Mouse (Mus musculus) intestine, postnatal 0 days (tissue): ENCODE data around the gene Ankfn1. TPM values are rescaled to one million over a fixed set of nuclear protein-coding genes. Genes with fewer than 3 reads are reported as not detected.

ENCODE experiments used
- ATAC-seq: fragments of 200-750 bp; cut with Nextera tagmentation; 2 replicates; pipeline ENCODE4 v1.8.0; 2017; ENCODE audit warnings: mild to moderate bottlenecking, moderate TSS enrichment, moderate library complexity
- H3K27ac ChIP-seq: fragments of 300-500 bp; sonication (generic); 2 replicates; pipeline ENCODE4 v1.5.1; 2014; ENCODE audit warnings: mild to moderate bottlenecking, low read depth, low read length, moderate library complexity
- H3K27me3 ChIP-seq: fragments of 300-500 bp; sonication (generic); replicated peaks from 2 replicates; pipeline ENCODE4 v1.6.1; 2014; ENCODE audit warnings: low read length, mixed read lengths; ENCODE audit not compliant: control insufficient read depth, insufficient read depth
- H3K36me3 ChIP-seq: fragments of 300-500 bp; sonication (generic); 2 replicates; pipeline ENCODE4 v1.6.1; 2014; ENCODE audit warnings: mild to moderate bottlenecking, moderate library complexity; ENCODE audit not compliant: control insufficient read depth, insufficient read depth
- H3K4me1 ChIP-seq: fragments of 300-500 bp; sonication (generic); replicated peaks from 2 replicates; pipeline ENCODE4 v1.6.1; 2014; ENCODE audit warnings: antibody characterized with exemption, low read length, mixed read lengths; ENCODE audit not compliant: control insufficient read depth, insufficient read depth
- H3K4me2 ChIP-seq: fragments of 300-500 bp; sonication (generic); replicated peaks from 2 replicates; pipeline ENCODE4 v1.6.1; 2014; ENCODE audit warnings: low read depth, mild to moderate bottlenecking, moderate library complexity
- H3K4me3 ChIP-seq: fragments of 300-500 bp; sonication (generic); 2 replicates; pipeline ENCODE4 v1.5.1; 2014; ENCODE audit warnings: low read depth, low read length
- H3K9ac ChIP-seq: fragments of 300-500 bp; sonication (generic); 2 replicates; pipeline ENCODE4 v1.6.1; 2014; ENCODE audit warnings: mild to moderate bottlenecking, low read depth, low read length
- H3K9me3 ChIP-seq: fragments of 300-500 bp; sonication (generic); 2 replicates; pipeline ENCODE4 v1.6.1; 2016; ENCODE audit warnings: mixed run types; ENCODE audit not compliant: control insufficient read depth
- CTCF ChIP-seq: sonication (generic); IDR thresholded peaks from 2 replicates; pipeline ENCODE4 v1.5.1; 2016; ENCODE audit warnings: low read depth, mild to moderate bottlenecking, control low read depth, antibody characterized with exemption, moderate library complexity
- WGBS: fragments of 180-500 bp; shearing (Covaris S2); extraction: QIAGEN DNeasy Blood & Tissue Kit; methylation state at CpG from one replicate; pipeline ENCODE4 v1.1.7; 2014; 5-methylcytosine and 5-hydroxymethylcytosine counted together
- polyA plus RNA-seq: library from polyadenylated mRNA; unstranded; fragments of >200 nt; fragmentation: Nextera tagmentation; extraction: Ambion mirVana; gene quantifications from 2 replicates; pipeline ENCODE4 v1.2.1, GENCODE M21; 2015

Ankfn1 gene
- polyA plus RNA-seq, 1 experiment from 2014 or later: not detected

- H3K4me1 ChIP-seq: no peaks in the 10 kb centered on the region
- H3K27ac ChIP-seq: no peak overlapping the region
- H3K9ac ChIP-seq: no peak overlapping the region
- H3K4me2 ChIP-seq: no peak overlapping the region
- no peaks in the 10 kb centered on the region for H3K36me3 ChIP-seq
- no peaks in the 10 kb centered on the region for H3K27me3 ChIP-seq
- WGBS: 69% methylated on average over 3 of the region's 3 CpGs
- ATAC-seq: no peak
- no peak for TF ChIP-seq CTCF
- H3K9me3 ChIP-seq: no peaks in the 10 kb centered on the region
- no peak overlapping the region for H3K4me3 ChIP-seq
These were observed 118.4 kb downstream of the Ankfn1 start for GRCm38 (mm10) chr11:89659048-89659447.

GRCm38 (mm10) chr11:89656556-89656955 is 120.9 kb downstream of the Ankfn1 start:
- Histone ChIP-seq H3K27me3 (no peaks in the 10 kb centered on the region), H3K4me3 (no peak overlapping the region), H3K4me2 (no peak overlapping the region), H3K9ac (no peak overlapping the region), H3K4me1 (no peaks in the 10 kb centered on the region), H3K27ac (no peak overlapping the region), H3K9me3 (no peaks in the 10 kb centered on the region), H3K36me3 (no peaks in the 10 kb centered on the region)
- no peak for TF ChIP-seq CTCF
- ATAC-seq: no peak

GRCm38 (mm10) chr11:89635740-89636139 is 141.7 kb downstream of the Ankfn1 start:
- H3K9ac ChIP-seq: no peak overlapping the region
- no peak overlapping the region for H3K4me2 ChIP-seq
- no peaks in the 10 kb centered on the region for H3K9me3 ChIP-seq
- H3K4me3 ChIP-seq: no peak overlapping the region
- WGBS: 84% methylated on average over 1 of the region's 1 CpGs
- ATAC-seq: no peak
- H3K27ac ChIP-seq: no peak overlapping the region
- no peaks in the 10 kb centered on the region for H3K4me1 ChIP-seq
- H3K36me3 ChIP-seq: no peaks in the 10 kb centered on the region
- no peak for TF ChIP-seq CTCF
- no peaks in the 10 kb centered on the region for H3K27me3 ChIP-seq

- H3K9ac ChIP-seq: no peak overlapping the region
- no peak for ATAC-seq
These were observed 146.1 kb downstream of the Ankfn1 start for GRCm38 (mm10) chr11:89631315-89631714.

GRCm38 (mm10) chr11:89628562-89628961 is 148.9 kb downstream of the Ankfn1 start:
- Histone ChIP-seq H3K4me2 (no peak overlapping the region), H3K36me3 (no peaks in the 10 kb centered on the region), H3K9me3 (no peaks in the 10 kb centered on the region), H3K4me1 (no peaks in the 10 kb centered on the region), H3K27me3 (no peaks in the 10 kb centered on the region), H3K4me3 (no peak overlapping the region), H3K9ac (no peak overlapping the region), H3K27ac (no peak overlapping the region)
- 66% methylated on average over 6 of the region's 6 CpGs for WGBS
- no peak for TF ChIP-seq CTCF
- ATAC-seq: no peak

More at GRCm38 (mm10) chr11:89631315-89631714, 146.1 kb downstream of the Ankfn1 start:
- TF ChIP-seq CTCF: no peak
- Histone ChIP-seq H3K27ac (no peak overlapping the region), H3K27me3 (no peaks in the 10 kb centered on the region), H3K4me3 (no peak overlapping the region), H3K9me3 (no peaks in the 10 kb centered on the region), H3K36me3 (no peaks in the 10 kb centered on the region), H3K4me1 (no peaks in the 10 kb centered on the region), H3K4me2 (no peak overlapping the region)
- 78% methylated on average over 2 of the region's 2 CpGs for WGBS

- H3K9ac ChIP-seq: no peak overlapping the region
- no peak for TF ChIP-seq CTCF
- no peak overlapping the region for H3K4me2 ChIP-seq
- no peaks in the 10 kb centered on the region for H3K27me3 ChIP-seq
- H3K4me3 ChIP-seq: no peak overlapping the region
- no peak for ATAC-seq
- no peaks in the 10 kb centered on the region for H3K4me1 ChIP-seq
- no peak overlapping the region for H3K27ac ChIP-seq
- no peaks in the 10 kb centered on the region for H3K36me3 ChIP-seq
- no peaks in the 10 kb centered on the region for H3K9me3 ChIP-seq
These were observed 150.2 kb downstream of the Ankfn1 start for GRCm38 (mm10) chr11:89627232-89627631.
